Mouse (Mus musculus) liver, embryonic 11.5 days (tissue): ENCODE data around the gene Slc4a1. TPM values are rescaled to one million over a fixed set of nuclear protein-coding genes. Genes with fewer than 3 reads are reported as not detected.

Experiments
- ATAC-seq: fragments of 200-750 bp; cut with Nextera tagmentation; replicated peaks from 2 replicates; pipeline ENCODE4 v1.8.0; 2017; ENCODE audit warnings: moderate number of reproducible peaks, mild to moderate bottlenecking, moderate TSS enrichment, moderate library complexity; ENCODE audit not compliant: low FRiP score
- DNase-seq: peaks from one replicate; pipeline ENCODE4 v3.0.0-alpha.2; 2017; ENCODE audit warnings: low spot score
- H3K27ac ChIP-seq: fragments of 300-500 bp; sonication (generic); 2 replicates; pipeline ENCODE4 v1.5.1; 2014; ENCODE audit warnings: mild to moderate bottlenecking, low read depth, low read length, control low read depth
- H3K27me3 ChIP-seq: fragments of 300-500 bp; sonication (generic); replicated peaks from 2 replicates; pipeline ENCODE4 v1.6.1; 2014; ENCODE audit warnings: low read length, mixed read lengths; ENCODE audit not compliant: control insufficient read depth, insufficient read depth
- H3K36me3 ChIP-seq: fragments of 300-500 bp; sonication (generic); 2 replicates; pipeline ENCODE4 v1.6.1; 2014; ENCODE audit warnings: mild to moderate bottlenecking, low read length, moderate library complexity, mixed read lengths; ENCODE audit not compliant: control insufficient read depth, insufficient read depth
- H3K4me1 ChIP-seq: fragments of 300-500 bp; sonication (generic); replicated peaks from 2 replicates; pipeline ENCODE4 v1.6.1; 2014; ENCODE audit warnings: low read length, mixed read lengths; ENCODE audit not compliant: control insufficient read depth, insufficient read depth
- H3K4me2 ChIP-seq: fragments of 300-500 bp; sonication (generic); 2 replicates; pipeline ENCODE4 v1.6.1; 2014; ENCODE audit warnings: mild to moderate bottlenecking, control low read depth, moderate library complexity
- H3K4me3 ChIP-seq: fragments of 300-500 bp; sonication (generic); 2 replicates; pipeline ENCODE4 v1.5.1; 2014; ENCODE audit warnings: low read depth, low read length, control low read depth
- H3K9ac ChIP-seq: fragments of 300-500 bp; sonication (generic); 2 replicates; pipeline ENCODE4 v1.6.1; 2014; ENCODE audit warnings: low read depth, low read length, control low read depth
- H3K9me3 ChIP-seq: fragments of 300-500 bp; sonication (generic); 2 replicates; pipeline ENCODE4 v1.6.1; 2016; ENCODE audit warnings: low read length, inconsistent platforms, mixed read lengths; ENCODE audit not compliant: control insufficient read depth
- WGBS: fragments of 180-500 bp; shearing (Covaris S2); extraction: QIAGEN DNeasy Blood & Tissue Kit; methylation state at CpG from one replicate; pipeline ENCODE4 v1.1.7; 2014; 5-methylcytosine and 5-hydroxymethylcytosine counted together
- polyA plus RNA-seq: library from polyadenylated mRNA; unstranded; fragments of >200 nt; fragmentation: Nextera tagmentation; extraction: Ambion mirVana; gene quantifications from 2 replicates; pipeline ENCODE4 v1.2.1, GENCODE M21; 2014

Slc4a1 gene
- polyA plus RNA-seq, 1 experiment from 2014 or later: 191 TPM

GRCm38 (mm10) chr11:102408344-102408876, 42.4 kb upstream of the Slc4a1 start:
- Histone ChIP-seq H3K4me1 (peaks cover 27% of the 10 kb centered on the region), H3K27ac (peak overlapping the region; percentile 98), H3K4me3 (peak overlapping the region; percentile 67), H3K4me2 (peak overlapping the region; percentile 94), H3K9me3 (no peaks in the 10 kb centered on the region), H3K9ac (peak overlapping the region; percentile 74), H3K27me3 (no peaks in the 10 kb centered on the region), H3K36me3 (peaks cover 13% of the 10 kb centered on the region)
- under 1% methylated on average over 32 of the region's 32 CpGs for WGBS
- ATAC-seq (peak; percentile 85), DNase-seq (peak; percentile 97)

GRCm38 (mm10) chr11:102407834-102408215, 41.8 kb upstream of the Slc4a1 start, which contains the start of gene Slc25a39:
TSS of gene Slc25a39 (minus strand) at chr11:102407946.
- H3K27ac ChIP-seq: peak within 1 kb of the TSS; percentile 98
- peak within 1 kb of the TSS; percentile 74 for H3K9ac ChIP-seq
- ATAC-seq (peak; percentile 34; the same call in 1 of the 2 replicates), DNase-seq (no peak)
- no peaks in the 10 kb centered on the region for H3K9me3 ChIP-seq
- peak within 1 kb of the TSS; percentile 67 for H3K4me3 ChIP-seq
- peaks cover 27% of the 10 kb centered on the region for H3K4me1 ChIP-seq
- under 1% methylated on average over 19 of the region's 19 CpGs for WGBS
- H3K36me3 ChIP-seq: peaks cover 19% of the 10 kb centered on the region
- H3K27me3 ChIP-seq: no peaks in the 10 kb centered on the region
- peak within 1 kb of the TSS; percentile 94 for H3K4me2 ChIP-seq

- Histone ChIP-seq H3K36me3 (peaks cover 19% of the 10 kb centered on the region), H3K4me1 (peaks cover 27% of the 10 kb centered on the region), H3K9me3 (no peaks in the 10 kb centered on the region), H3K27ac (peak overlapping the region; percentile 98), H3K9ac (peak overlapping the region; percentile 74), H3K4me3 (peak overlapping the region; percentile 67), H3K4me2 (peak overlapping the region; percentile 94), H3K27me3 (peaks cover 1% of the 10 kb centered on the region)
- ATAC-seq (peak; percentile 71), DNase-seq (peak; percentile 91)
- WGBS: under 1% methylated on average over 85 of the region's 85 CpGs
Measured at GRCm38 (mm10) chr11:102406900-102407833, 41.2 kb upstream of the Slc4a1 start.

DNA sequence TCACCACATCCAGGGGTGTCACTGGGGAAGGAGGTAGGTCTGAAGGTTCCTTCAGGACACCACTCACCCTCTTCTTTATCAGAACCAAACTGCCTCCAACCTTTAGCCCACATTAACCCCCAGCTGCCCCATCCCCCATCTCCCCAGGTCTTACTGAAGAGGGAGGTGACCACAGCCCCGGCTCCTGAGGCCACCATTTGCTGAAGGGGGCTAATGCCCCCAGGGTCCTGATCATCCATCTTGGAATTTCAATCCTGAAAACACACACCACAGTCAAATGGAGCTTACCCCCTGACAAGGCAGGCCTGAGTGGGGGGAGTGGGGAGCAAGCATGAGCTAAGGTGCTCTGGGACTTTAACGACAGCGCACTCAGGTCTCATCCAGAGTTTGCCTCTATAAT, 40.4 kb upstream of the Slc4a1 start:
- peak overlapping the region; percentile 98 for H3K27ac ChIP-seq
- no peaks in the 10 kb centered on the region for H3K9me3 ChIP-seq
- peak overlapping the region; percentile 74 for H3K9ac ChIP-seq
- H3K4me2 ChIP-seq: peak overlapping the region; percentile 94
- DNase-seq (no peak), ATAC-seq (no peak)
- peaks cover 8% of the 10 kb centered on the region for H3K27me3 ChIP-seq
- 13% methylated on average over 3 of the region's 3 CpGs for WGBS
- H3K4me1 ChIP-seq: peaks cover 27% of the 10 kb centered on the region
- peak overlapping the region; percentile 67 for H3K4me3 ChIP-seq
- H3K36me3 ChIP-seq: peaks cover 19% of the 10 kb centered on the region

DNA sequence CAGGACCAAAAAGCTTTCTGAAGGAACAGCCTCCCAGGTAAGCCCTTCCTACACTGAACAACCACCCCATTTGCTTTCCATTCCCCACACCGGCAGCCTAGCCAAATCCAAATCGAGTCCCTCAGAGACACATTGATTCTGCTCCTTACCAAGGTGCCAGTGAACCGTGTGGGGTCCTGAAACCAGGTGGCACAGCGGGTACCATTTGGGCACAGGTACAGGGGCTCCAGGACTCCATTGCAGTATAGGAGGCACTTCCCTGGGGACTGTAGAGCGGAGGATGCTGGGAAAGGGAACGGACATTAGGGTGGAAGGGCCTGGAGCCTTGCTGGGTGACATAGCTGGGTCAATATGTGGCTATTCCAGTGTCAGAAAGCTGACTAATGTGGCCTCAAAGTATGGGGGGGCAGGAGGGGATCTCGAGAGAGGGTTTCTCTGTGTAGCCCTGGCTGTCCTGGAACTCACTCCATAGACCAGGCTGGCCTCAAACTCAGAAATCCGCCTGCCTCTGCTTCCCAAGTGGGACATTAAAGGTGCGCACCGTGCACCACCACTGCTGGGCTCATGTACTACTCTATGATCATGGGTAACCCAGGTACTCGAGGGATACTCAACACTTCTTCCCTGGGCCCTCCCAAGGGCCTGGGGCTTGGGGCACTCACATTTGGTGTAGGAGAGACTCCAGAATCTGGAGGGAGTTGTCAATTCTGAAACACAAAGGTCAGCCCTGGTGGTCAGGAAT, 39.7 kb upstream of the Slc4a1 start:
- DNase-seq: peak; percentile 30
- peaks cover 15% of the 10 kb centered on the region for H3K27me3 ChIP-seq
- H3K9ac ChIP-seq: peak overlapping the region; percentile 74
- WGBS: 84% methylated on average over 11 of the region's 11 CpGs
- peaks cover 19% of the 10 kb centered on the region for H3K36me3 ChIP-seq
- H3K4me1 ChIP-seq: peaks cover 25% of the 10 kb centered on the region
- peak overlapping the region; percentile 98; the same call in 1 of the 2 replicates for H3K27ac ChIP-seq
- peak overlapping the region; percentile 67 for H3K4me3 ChIP-seq
- no peaks in the 10 kb centered on the region for H3K9me3 ChIP-seq
- no peak for ATAC-seq
- peak overlapping the region; percentile 94 for H3K4me2 ChIP-seq

DNA sequence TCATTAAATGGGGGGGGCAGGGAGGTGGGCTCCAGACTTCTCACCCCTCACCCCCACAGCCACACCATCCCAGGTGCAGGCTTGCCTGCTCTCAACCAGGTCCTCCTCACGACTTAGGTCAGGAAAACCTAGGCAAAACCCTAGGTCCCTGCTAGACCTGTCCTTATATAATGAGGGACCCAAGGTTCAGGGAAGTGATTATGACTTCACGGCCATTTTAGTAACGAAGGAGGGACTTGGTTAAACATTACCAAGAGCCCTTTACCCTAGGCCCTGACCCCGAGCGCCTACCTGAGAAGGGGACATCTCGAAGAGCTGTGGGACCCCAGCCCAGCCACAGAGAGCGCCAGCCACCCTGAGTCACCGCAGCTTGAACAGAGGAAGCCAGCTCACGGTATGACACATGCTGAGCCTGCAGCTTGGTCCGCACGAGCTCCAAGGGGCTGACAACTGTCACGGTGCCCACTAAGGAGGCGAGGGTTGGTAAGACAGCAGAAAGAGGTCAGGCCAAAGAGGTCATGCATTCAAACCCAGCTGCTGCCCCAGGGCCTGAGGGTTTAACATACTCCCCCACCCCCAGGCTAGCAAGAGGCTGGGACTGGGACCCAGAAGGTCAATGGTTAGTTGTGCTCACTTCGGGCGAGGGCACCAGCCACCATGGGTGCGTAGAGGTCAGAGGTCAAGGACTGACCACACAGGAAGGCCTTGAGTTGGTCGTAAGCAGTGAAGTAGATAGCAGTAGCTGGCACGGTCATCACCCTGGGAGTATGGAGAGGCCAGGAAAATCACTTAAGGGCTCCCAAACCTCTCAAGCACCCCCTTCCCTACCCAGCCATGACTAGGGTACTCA, 38.4 kb upstream of the Slc4a1 start:
- H3K9ac ChIP-seq: no peak overlapping the region
- no peak for ATAC-seq
- peaks cover 23% of the 10 kb centered on the region for H3K4me1 ChIP-seq
- no peak overlapping the region for H3K27ac ChIP-seq
- DNase-seq: peak; percentile 29
- no peaks in the 10 kb centered on the region for H3K9me3 ChIP-seq
- H3K36me3 ChIP-seq: peaks cover 19% of the 10 kb centered on the region
- peaks cover 29% of the 10 kb centered on the region for H3K27me3 ChIP-seq
- H3K4me3 ChIP-seq: peak overlapping the region; percentile 20; the same call in 1 of the 2 replicates
- WGBS: 80% methylated on average over 18 of the region's 18 CpGs
- peak overlapping the region; percentile 94 for H3K4me2 ChIP-seq

DNA sequence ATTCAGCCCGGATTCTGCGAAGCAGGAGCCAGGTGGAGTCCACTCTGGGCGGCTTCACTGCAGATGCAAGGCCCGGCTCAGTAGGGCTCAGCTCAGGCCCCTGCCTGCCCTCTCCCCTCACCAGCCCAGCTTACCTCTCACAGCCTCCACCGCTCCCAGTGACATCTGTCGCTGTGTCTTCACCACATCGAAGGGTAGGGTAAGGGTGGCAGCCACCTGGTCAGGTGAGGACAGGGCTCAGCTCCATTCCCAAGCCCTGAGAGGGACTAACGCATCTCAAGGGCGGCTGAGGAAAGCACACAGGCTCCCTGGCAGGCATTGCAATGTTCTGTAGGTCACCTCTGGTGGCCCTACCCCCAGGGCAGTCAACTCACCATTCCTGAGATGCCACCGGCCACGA, 37.7 kb upstream of the Slc4a1 start:
- H3K9me3 ChIP-seq: no peaks in the 10 kb centered on the region
- ATAC-seq (no peak), DNase-seq (no peak)
- WGBS: 92% methylated on average over 11 of the region's 11 CpGs
- H3K27me3 ChIP-seq: peaks cover 36% of the 10 kb centered on the region
- no peak overlapping the region for H3K9ac ChIP-seq
- peaks cover 18% of the 10 kb centered on the region for H3K4me1 ChIP-seq
- H3K4me3 ChIP-seq: no peak overlapping the region
- H3K4me2 ChIP-seq: no peak overlapping the region
- no peak overlapping the region for H3K27ac ChIP-seq
- H3K36me3 ChIP-seq: peaks cover 19% of the 10 kb centered on the region
